Mouse (Mus musculus) embryonic fibroblast, embryonic 13.5 days (primary cell): ENCODE measurements at regions not wholly inside any gene's neighbourhood (a gene's known extent, or its start where the extent isn't known, plus 50 kb on each side); places are given as distances from the start of the nearest gene placed in this dataset.

Source experiments
- CTCF ChIP-seq: IDR thresholded peaks from 2 replicates; pipeline ENCODE4 v1.5.1; 2011; ENCODE audit warnings: mild to moderate bottlenecking, control low read depth, low read length, moderate library complexity, borderline replicate concordance; ENCODE audit not compliant: insufficient read depth
- POLR2A ChIP-seq: IDR thresholded peaks from 2 replicates; pipeline ENCODE4 v1.6.1; 2011; ENCODE audit warnings: low read depth, mild to moderate bottlenecking, control low read depth, low read length, moderate library complexity

DNA sequence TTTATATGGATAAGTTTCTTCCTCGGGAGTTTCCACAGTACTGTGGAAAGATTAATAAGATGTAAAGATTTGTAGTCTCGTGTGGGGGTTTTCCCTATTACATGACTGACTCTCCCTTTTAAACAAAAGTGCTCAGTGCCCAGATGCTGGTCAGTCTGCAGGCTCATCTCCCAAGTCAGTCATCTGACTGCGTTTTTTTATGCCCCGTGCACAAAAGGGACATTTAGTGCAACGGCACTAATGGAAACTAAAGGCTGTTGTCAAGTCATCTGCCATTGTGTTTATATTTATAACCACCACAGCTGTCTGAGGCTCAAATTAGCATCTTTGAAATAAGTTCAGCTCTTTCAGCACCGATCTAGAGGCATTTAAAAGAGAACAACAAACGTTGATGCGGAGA, 110.7 kb upstream of the Phyhipl start:
- TF ChIP-seq CTCF (no peak), POLR2A (no peak)
